Comparison of ENCODE assay signal across 18 mouse cellular contexts in genomic region chr4:116911202-116911601, GRCm38 (mm10). TPM values are rescaled to one million over a fixed set of nuclear protein-coding genes. Genes with fewer than 3 reads are reported as not detected.
DNase-seq lines count a peak whose midpoint lies in the region; ATAC-seq lines count a peak whose summit lies in the region.
"Had no signal": no experiment of that assay in that cellular context is flagged by ENCODE, and none has a peak within 500 bp of the region (broad histone marks: within the 10 kb centered on the region; RNA-seq: fewer than 3 reads in every experiment).

No protein-coding gene starts in this region.

- peaks cover 15% of the 10 kb centered on the region for H3K4me1 ChIP-seq in hindbrain, embryonic 10.5 days (replicated peaks)
- no peaks in the 10 kb centered on the region for H3K4me1 ChIP-seq in hindbrain, embryonic 16.5 days (ENCODE audit: control insufficient read depth, insufficient read depth, low read depth, low read length)
- 0 out of 2 replicates have a peak, but pooled peaks cover 5% of the 10 kb centered on the region for H3K4me1 ChIP-seq in hindbrain, embryonic 12.5 days
- peaks cover 11% of the 10 kb centered on the region for H3K4me1 ChIP-seq in midbrain, embryonic 16.5 days (ENCODE audit: control insufficient read depth, insufficient read depth, low read length)

- no peaks in the 10 kb centered on the region for H3K36me3 ChIP-seq in hindbrain, embryonic 10.5 days
- no peaks in the 10 kb centered on the region for H3K36me3 ChIP-seq in hindbrain, embryonic 16.5 days (ENCODE audit: control insufficient read depth, insufficient read depth, low read length)
- H3K36me3 ChIP-seq in hindbrain, embryonic 12.5 days, result no peaks in the 10 kb centered on the region
- no peaks in the 10 kb centered on the region for H3K36me3 ChIP-seq in midbrain, embryonic 16.5 days (ENCODE audit: control insufficient read depth, insufficient read depth, low read length)
- H3K36me3 ChIP-seq: G1E had no signal

- H3K9me3 ChIP-seq in hindbrain, embryonic 10.5 days, result no peaks in the 10 kb centered on the region
- H3K9me3 ChIP-seq in hindbrain, embryonic 16.5 days (ENCODE audit: control insufficient read depth, low read length), result no peaks in the 10 kb centered on the region
- no peaks in the 10 kb centered on the region for H3K9me3 ChIP-seq in hindbrain, embryonic 12.5 days (replicated peaks)
- no peaks in the 10 kb centered on the region for H3K9me3 ChIP-seq in midbrain, embryonic 16.5 days (replicated peaks; ENCODE audit: control insufficient read depth, low read length, poor library complexity, severe bottlenecking)
- H3K9me3 ChIP-seq: G1E had no signal

- ATAC-seq in hindbrain, embryonic 16.5 days, result no peak
- no peak for ATAC-seq in hindbrain, embryonic 12.5 days (ENCODE audit: low FRiP score)
- no peak for ATAC-seq in midbrain, embryonic 16.5 days
- ATAC-seq: activated CD4-positive, CD25-positive, alpha-beta regulatory T cell, adult 4 months had no signal

- no peak overlapping the region for H3K4me3 ChIP-seq in hindbrain, embryonic 10.5 days
- no peak overlapping the region for H3K4me3 ChIP-seq in hindbrain, embryonic 16.5 days (ENCODE audit: low read length)
- no peak overlapping the region for H3K4me3 ChIP-seq in hindbrain, embryonic 12.5 days
- no peak overlapping the region for H3K4me3 ChIP-seq in midbrain, embryonic 16.5 days (ENCODE audit: low read depth, low read length)

- 56% methylated on average over 5 of the region's 5 CpGs for WGBS in hindbrain, embryonic 10.5 days
- WGBS in hindbrain, embryonic 16.5 days, result 34% methylated on average over 5 of the region's 5 CpGs
- WGBS in hindbrain, embryonic 12.5 days, result 34% methylated on average over 5 of the region's 5 CpGs
- 29% methylated on average over 5 of the region's 5 CpGs for WGBS in midbrain, embryonic 16.5 days

- H3K27me3 ChIP-seq in hindbrain, embryonic 10.5 days (ENCODE audit: insufficient read depth, poor library complexity, severe bottlenecking), result no peaks in the 10 kb centered on the region
- H3K27me3 ChIP-seq in hindbrain, embryonic 16.5 days (replicated peaks; ENCODE audit: control insufficient read depth, insufficient read depth, low read length), result no peaks in the 10 kb centered on the region
- no peaks in the 10 kb centered on the region for H3K27me3 ChIP-seq in hindbrain, embryonic 12.5 days
- no peaks in the 10 kb centered on the region for H3K27me3 ChIP-seq in midbrain, embryonic 16.5 days (ENCODE audit: control insufficient read depth, insufficient read depth, low read depth, low read length)

- DNase-seq in hindbrain, embryonic 10.5 days (ENCODE audit: low spot score), result no peak
- DNase-seq in right cerebral cortex, postnatal 4 days, result peak; percentile 10
- no peak for DNase-seq in right cerebral cortex, postnatal 14 days
- DNase-seq in spleen, postnatal 36 days (ENCODE audit: low spot score in 2 of 2), result no peak
- no peak for DNase-seq in lung, postnatal 25 days (ENCODE audit: low spot score)
- DNase-seq: adrenal gland, postnatal 25 days; cerebellum, adult 8-10 months; gastrocnemius, postnatal 36 days; kidney, adult 11 months; kidney, postnatal 10 days; liver; lung, postnatal 10 days; thymus, postnatal 25 days had no signal

- peak overlapping the region; percentile 78 for H3K27ac ChIP-seq in hindbrain, embryonic 10.5 days
- no peak overlapping the region for H3K27ac ChIP-seq in hindbrain, embryonic 16.5 days (ENCODE audit: low read depth, low read length)
- peak overlapping the region; percentile 35; the same call in 1 of the 2 replicates for H3K27ac ChIP-seq in hindbrain, embryonic 12.5 days
- 0 out of 2 replicates have a peak overlapping the region, but pooled peaks have one; percentile 17 for H3K27ac ChIP-seq in midbrain, embryonic 16.5 days (ENCODE audit: low read length)

- no peak overlapping the region for H3K4me2 ChIP-seq in hindbrain, embryonic 16.5 days (ENCODE audit: low read length)
- no peak overlapping the region for H3K4me2 ChIP-seq in hindbrain, embryonic 12.5 days (replicated peaks)
- no peak overlapping the region for H3K4me2 ChIP-seq in midbrain, embryonic 16.5 days (ENCODE audit: low read length)

- no peak overlapping the region for H3K9ac ChIP-seq in hindbrain, embryonic 16.5 days (ENCODE audit: low read depth, low read length)
- H3K9ac ChIP-seq in hindbrain, embryonic 12.5 days, result no peak overlapping the region
- no peak overlapping the region for H3K9ac ChIP-seq in midbrain, embryonic 16.5 days (ENCODE audit: low read depth, low read length)

RNA-seq across cellular contexts. Expression of gene Zswim5, which starts 34.0 kb away (rescaled TPM):
- polyA plus RNA-seq in hindbrain, embryonic 10.5 days (2016; fragmentation: Nextera tagmentation; extraction: Ambion mirVana), result 6.1 and 7.6 TPM in 2 replicates
- 4.1 and 4.8 TPM in 2 replicates for polyA plus RNA-seq in hindbrain, embryonic 16.5 days (2015; fragmentation: Nextera tagmentation; extraction: Ambion mirVana)
- polyA plus RNA-seq in hindbrain, embryonic 12.5 days (2016; fragmentation: Nextera tagmentation; extraction: Ambion mirVana), result 7.4 and 8.5 TPM in 2 replicates
- 4.2 and 5.1 TPM in 2 replicates for polyA plus RNA-seq in midbrain, embryonic 16.5 days (2015; fragmentation: Nextera tagmentation; extraction: Ambion mirVana)
- polyA plus RNA-seq: activated CD4-positive, CD25-positive, alpha-beta regulatory T cell, adult 4 months; G1E had no signal
